In the genomic region with DNA sequence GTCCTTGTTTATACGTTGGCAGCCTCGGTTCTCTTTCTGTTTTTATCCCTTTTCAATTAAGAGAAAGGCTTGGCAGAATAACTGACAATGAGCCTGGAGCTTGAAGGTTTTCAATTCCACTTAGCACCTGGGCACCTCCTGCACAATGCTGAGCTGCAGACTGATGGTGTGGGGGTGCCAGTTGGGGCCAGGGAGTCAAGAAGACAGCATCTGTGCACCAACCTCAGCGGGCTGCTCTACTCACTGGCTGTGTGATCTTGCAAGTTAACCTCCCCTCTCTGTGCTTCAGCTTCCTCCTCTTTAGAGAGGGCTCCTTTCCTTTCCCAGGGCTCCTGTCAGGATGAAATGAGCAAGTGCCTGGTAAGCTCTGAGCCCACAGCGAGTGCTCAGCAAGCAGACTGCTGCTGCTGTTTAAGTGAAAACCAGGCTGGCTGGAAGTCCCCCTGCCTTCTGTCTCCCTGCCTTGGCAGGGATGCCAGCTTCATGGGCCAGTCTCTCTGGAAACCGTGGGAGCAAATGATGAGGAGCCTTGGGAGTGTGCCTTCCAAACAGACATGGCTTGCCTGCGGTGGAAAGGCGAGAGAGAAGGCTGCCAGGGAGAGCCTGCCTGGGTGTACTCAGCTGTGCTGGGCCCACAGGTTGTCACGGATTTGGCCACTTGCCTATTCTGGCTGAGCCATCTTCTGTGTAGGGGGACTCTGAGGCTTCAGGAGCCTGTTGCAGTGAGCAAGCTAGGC, we compare ENCODE assay signal across 12 mouse cellular contexts. TPM values are rescaled to one million over a fixed set of nuclear protein-coding genes. Genes with fewer than 3 reads are reported as not detected.
DNase-seq lines count a peak whose midpoint lies in the region; ATAC-seq and TF ChIP-seq lines count a peak whose summit lies in the region.
"Had no signal": no experiment of that assay in that cellular context is flagged by ENCODE, and none has a peak within 500 bp of the region (broad histone marks: within the 10 kb centered on the region; RNA-seq: fewer than 3 reads in every experiment).

No protein-coding gene starts in this region.

- no peak for TF ChIP-seq POLR2A in brain, embryonic 14.5 days (IDR thresholded peaks at IDR 0.05; ENCODE audit: borderline replicate concordance, extremely low read depth, insufficient read depth, insufficient read length, poor library complexity, severe bottlenecking)

- WGBS in midbrain, embryonic 15.5 days, result 58% methylated on average over 8 of the region's 8 CpGs
- WGBS in embryonic facial prominence, embryonic 10.5 days, result 70% methylated on average over 8 of the region's 8 CpGs
- WGBS in liver, embryonic 12.5 days (ENCODE audit: insufficient replicate concordance), result 56% methylated on average over 8 of the region's 8 CpGs

- no peaks in the 10 kb centered on the region for H3K9me3 ChIP-seq in midbrain, embryonic 15.5 days
- H3K9me3 ChIP-seq in embryonic facial prominence, embryonic 10.5 days, result no peaks in the 10 kb centered on the region
- no peaks in the 10 kb centered on the region for H3K9me3 ChIP-seq in liver, embryonic 12.5 days (replicated peaks)
- H3K9me3 ChIP-seq: embryonic facial prominence, embryonic 13.5 days had no signal

- no peaks in the 10 kb centered on the region for H3K27me3 ChIP-seq in midbrain, embryonic 15.5 days (replicated peaks)
- peaks cover 22% of the 10 kb centered on the region; the same call in 1 of the 2 replicates for H3K27me3 ChIP-seq in embryonic facial prominence, embryonic 10.5 days (replicated peaks; ENCODE audit: low read depth, poor library complexity, severe bottlenecking)
- H3K27me3 ChIP-seq in liver, embryonic 12.5 days (replicated peaks), result no peaks in the 10 kb centered on the region

- H3K4me2 ChIP-seq in midbrain, embryonic 15.5 days, result no peak overlapping the region
- no peak overlapping the region for H3K4me2 ChIP-seq in liver, embryonic 12.5 days
- H3K4me2 ChIP-seq: embryonic facial prominence, embryonic 13.5 days had no signal

- H3K27ac ChIP-seq in midbrain, embryonic 15.5 days, result 0 out of 2 replicates have a peak overlapping the region, but pooled peaks have one; percentile 17
- no peak overlapping the region for H3K27ac ChIP-seq in embryonic facial prominence, embryonic 10.5 days (replicated peaks)
- H3K27ac ChIP-seq in liver, embryonic 12.5 days, result no peak overlapping the region
- H3K27ac ChIP-seq: embryonic facial prominence, embryonic 13.5 days had no signal

- no peak overlapping the region for H3K4me3 ChIP-seq in midbrain, embryonic 15.5 days
- H3K4me3 ChIP-seq in embryonic facial prominence, embryonic 10.5 days, result no peak overlapping the region
- H3K4me3 ChIP-seq in liver, embryonic 12.5 days, result no peak overlapping the region
- H3K4me3 ChIP-seq: embryonic facial prominence, embryonic 13.5 days had no signal

- TF ChIP-seq CTCF in brain, embryonic 14.5 days (IDR thresholded peaks at IDR 0.05; ENCODE audit: borderline replicate concordance, extremely low read depth, insufficient read depth, insufficient read length), result no peak

- no peak for ATAC-seq in midbrain, embryonic 15.5 days (replicated peaks)
- no peak for ATAC-seq in liver, embryonic 12.5 days
- ATAC-seq: inflammation-experienced regulatory T-cells, adult 6 months had no signal

- no peak overlapping the region for H3K9ac ChIP-seq in midbrain, embryonic 15.5 days
- no peak overlapping the region for H3K9ac ChIP-seq in liver, embryonic 12.5 days
- H3K9ac ChIP-seq: embryonic facial prominence, embryonic 13.5 days had no signal

- no peaks in the 10 kb centered on the region for H3K4me1 ChIP-seq in midbrain, embryonic 15.5 days
- H3K4me1 ChIP-seq in embryonic facial prominence, embryonic 10.5 days, result peaks cover 47% of the 10 kb centered on the region
- H3K4me1 ChIP-seq in liver, embryonic 12.5 days, result no peaks in the 10 kb centered on the region

- no peaks in the 10 kb centered on the region for H3K36me3 ChIP-seq in midbrain, embryonic 15.5 days (replicated peaks)
- H3K36me3 ChIP-seq in embryonic facial prominence, embryonic 10.5 days (replicated peaks), result no peaks in the 10 kb centered on the region
- no peaks in the 10 kb centered on the region for H3K36me3 ChIP-seq in liver, embryonic 12.5 days
- H3K36me3 ChIP-seq: embryonic facial prominence, embryonic 13.5 days had no signal

- DNase-seq in cerebellum, postnatal 14 days, result peak; percentile 45 to 51
- DNase-seq in cerebellum, adult 11-12 months, result no peak
- DNase-seq in brain, embryonic 14.5 days (ENCODE audit: low read depth), result peak; percentile 76
- DNase-seq in layer of hippocampus, postnatal 10 days (ENCODE audit: low spot score in 2 of 2), result peak; percentile 47 to 59
- no peak for DNase-seq in embryonic facial prominence, embryonic 10.5 days (ENCODE audit: low spot score)
- no peak for DNase-seq in adipocyte (ENCODE audit: low spot score)
- DNase-seq: adrenal gland, adult 2 months; cerebellum, adult 18-20 months had no signal

RNA-seq across cellular contexts. Expression of gene Prdm11, which starts 39.5 kb away (rescaled TPM):
- polyA plus RNA-seq in brain, embryonic 14.5 days (2012; rRNA removed), result 6.9 and 11.8 TPM in 2 replicates
- 10 to 100 TPM; 24.9 to 25.9 TPM for total RNA-seq in layer of hippocampus, postnatal 10 days (2021)
- polyA plus RNA-seq in midbrain, embryonic 15.5 days (2015; fragmentation: Nextera tagmentation; extraction: Ambion mirVana), result 3.5 and 3.7 TPM in 2 replicates
- polyA plus RNA-seq in embryonic facial prominence, embryonic 10.5 days (2016; fragmentation: Nextera tagmentation; extraction: Ambion mirVana), result 2.9 and 3.5 TPM in 2 replicates
- 8.0 and 9.2 TPM in 2 replicates for polyA plus RNA-seq in liver, embryonic 12.5 days (2016; fragmentation: Nextera tagmentation; extraction: Ambion mirVana)

Comparison
In these comparisons a context has a peak if more than half of its experiments do, and no peak if none do; other contexts are left out.
1. DNase-seq: peak in cerebellum, postnatal 14 days (2 of 2), brain, embryonic 14.5 days (single experiment) and layer of hippocampus, postnatal 10 days (2 of 2); none in cerebellum, adult 11-12 months (single experiment), embryonic facial prominence, embryonic 10.5 days (single experiment) and adipocyte (single experiment).